Mouse (Mus musculus): ENCODE results near the gene Gm6502.
"Not testable (repeated sequence)": the region's sequence is repeated elsewhere in the genome, so short reads cannot be mapped to it uniquely, and the experiment has no call there.

- not testable (repeated sequence) for TF ChIP-seq POLR2A (IDR thresholded peaks at IDR 0.05; ENCODE audit: borderline replicate concordance, extremely low read depth, insufficient read depth, insufficient read length, poor library complexity, severe bottlenecking); CTCF (IDR thresholded peaks at IDR 0.05; ENCODE audit: borderline replicate concordance, extremely low read depth, insufficient read depth, insufficient read length)
Measured at GRCm38 (mm10) chr5:94339449-94339848, 25.2 kb downstream of the Gm6502 start, which contains the start of gene AA792892.

Measured in brain, embryonic 14.5 days (tissue).